Mouse (Mus musculus) liver, embryonic 16.5 days (tissue): Measurements from ENCODE around the gene Fpgt. TPM values are rescaled to one million over a fixed set of nuclear protein-coding genes. Genes with fewer than 3 reads are reported as not detected.
A peak's percentile ranks its signal among the peaks of the same experiment; 100 is the strongest.

Experiments
- ATAC-seq: fragments of 200-750 bp; cut with Nextera tagmentation; 2 replicates; pipeline ENCODE4 v1.8.0; 2017; ENCODE audit warnings: low read depth, mild to moderate bottlenecking, moderate number of reproducible peaks, moderate library complexity
- H3K27ac ChIP-seq: fragments of 300-500 bp; sonication (generic); 2 replicates; pipeline ENCODE4 v1.5.1; 2014; ENCODE audit warnings: mild to moderate bottlenecking, low read length
- H3K27me3 ChIP-seq: fragments of 300-500 bp; sonication (generic); 2 replicates; pipeline ENCODE4 v1.6.1; 2014; ENCODE audit warnings: low read depth, low read length, mixed read lengths; ENCODE audit not compliant: control insufficient read depth, insufficient read depth
- H3K36me3 ChIP-seq: fragments of 300-500 bp; sonication (generic); 2 replicates; pipeline ENCODE4 v1.6.1; 2014; ENCODE audit warnings: mild to moderate bottlenecking; ENCODE audit not compliant: control insufficient read depth, insufficient read depth
- H3K4me1 ChIP-seq: fragments of 300-500 bp; sonication (generic); 2 replicates; pipeline ENCODE4 v1.6.1; 2014; ENCODE audit warnings: low read depth, low read length, mixed read lengths; ENCODE audit not compliant: control insufficient read depth
- H3K4me2 ChIP-seq: fragments of 300-500 bp; sonication (generic); 2 replicates; pipeline ENCODE4 v1.6.1; 2014; ENCODE audit warnings: low read depth, low read length, mixed read lengths
- H3K4me3 ChIP-seq: fragments of 300-500 bp; sonication (generic); 2 replicates; pipeline ENCODE4 v1.5.1; 2014; ENCODE audit warnings: low read depth, mild to moderate bottlenecking, low read length
- H3K9ac ChIP-seq: fragments of 300-500 bp; sonication (generic); 2 replicates; pipeline ENCODE4 v1.6.1; 2014; ENCODE audit warnings: low read depth, low read length
- H3K9me3 ChIP-seq: fragments of 300-500 bp; sonication (generic); replicated peaks from 2 replicates; pipeline ENCODE4 v1.6.1; 2016; ENCODE audit warnings: low read length; ENCODE audit not compliant: control insufficient read depth
- WGBS: fragments of 180-500 bp; shearing (Covaris S2); extraction: QIAGEN DNeasy Blood & Tissue Kit; methylation state at CpG from one replicate; pipeline ENCODE4 v1.1.7; 2014; ENCODE audit not compliant: insufficient replicate concordance; 5-methylcytosine and 5-hydroxymethylcytosine counted together
- polyA plus RNA-seq: library from polyadenylated mRNA; unstranded; fragments of >200 nt; fragmentation: Nextera tagmentation; extraction: Ambion mirVana; gene quantifications from 2 replicates; pipeline ENCODE4 v1.2.1, GENCODE M21; 2015

Gene Fpgt
- polyA plus RNA-seq: 5.1 and 5.9 TPM in 2 replicates

DNA sequence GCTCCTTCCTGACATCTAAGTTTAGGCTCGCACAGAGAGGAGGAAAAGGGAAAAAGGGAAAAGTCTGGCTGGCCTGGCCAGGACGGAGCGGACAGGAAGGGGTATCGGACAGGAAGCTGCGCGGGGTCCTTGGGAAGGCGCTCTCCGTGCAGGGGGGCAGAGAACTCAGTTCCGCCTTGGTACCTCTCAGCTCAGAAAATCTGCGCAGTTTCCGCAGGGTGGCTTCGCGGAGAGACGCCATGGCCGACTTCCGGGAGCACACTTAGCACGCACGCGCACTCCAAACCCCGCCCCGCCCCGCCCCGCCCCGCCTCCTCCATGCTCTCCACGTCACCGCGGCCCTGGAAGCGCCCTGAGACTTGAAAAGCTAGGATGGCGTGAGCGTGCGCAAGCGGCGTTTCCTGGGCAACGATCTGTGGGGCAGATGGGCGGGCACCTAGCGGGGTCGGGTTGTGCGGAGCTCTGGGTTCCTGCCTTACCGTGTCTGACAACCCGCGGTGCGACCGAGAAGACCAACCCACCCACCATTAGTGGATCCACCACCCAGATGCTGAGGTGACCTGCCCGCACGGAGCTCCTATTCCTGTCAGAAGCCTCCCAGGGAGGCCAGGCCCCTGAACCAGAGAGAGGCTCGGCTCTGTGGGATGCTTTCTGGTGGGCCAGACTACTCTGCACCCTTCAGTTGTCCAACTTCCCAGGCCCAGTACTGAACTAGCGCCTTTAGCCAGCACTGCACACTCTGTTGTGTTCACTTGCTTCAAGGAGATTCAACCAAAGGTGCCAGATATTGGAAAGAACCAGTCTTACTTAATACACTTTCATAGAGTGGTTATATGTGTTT lies at the start of gene Fpgt, which contains the start of gene Lrriq3:
TSS of gene Fpgt (minus strand) at position 288 of the 841 bp plus-strand sequence.
TSS of gene Lrriq3 (plus strand) at position 319 of the 841 bp plus-strand sequence.
- H3K4me2 ChIP-seq: peak within 1 kb of the TSS; percentile 82
- H3K4me1 ChIP-seq: peaks cover 2% of the 10 kb centered on the region; the same call in 1 of the 2 replicates
- peak; percentile 99 for ATAC-seq
- H3K27me3 ChIP-seq: no peaks in the 10 kb centered on the region
- H3K27ac ChIP-seq: no peak within 1 kb of the TSS
- peak within 1 kb of the TSS; percentile 63 for H3K9ac ChIP-seq
- no peaks in the 10 kb centered on the region for H3K36me3 ChIP-seq
- under 1% methylated on average over 38 of the region's 47 CpGs for WGBS
- H3K4me3 ChIP-seq: peak within 1 kb of the TSS; percentile 74
- no peaks in the 10 kb centered on the region for H3K9me3 ChIP-seq

DNA sequence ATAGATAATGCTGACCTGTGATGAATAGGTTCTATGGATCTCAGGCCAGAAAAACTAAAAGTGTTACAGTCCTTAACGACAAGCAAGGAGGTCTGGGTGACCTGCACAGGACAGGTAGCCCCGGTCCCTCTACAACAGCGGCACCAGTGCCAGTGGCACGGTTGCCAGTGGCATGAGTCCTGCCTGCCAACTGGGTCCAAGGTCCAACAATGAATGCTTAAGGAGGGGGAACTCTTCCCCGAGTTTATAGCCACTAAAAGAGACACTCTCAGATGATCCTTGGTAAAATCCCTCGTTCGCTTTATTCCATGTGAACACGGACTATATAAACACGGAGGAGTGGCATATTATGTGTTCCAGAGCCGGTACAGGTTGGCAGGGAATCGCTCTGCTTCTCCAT lies 47.8 kb upstream of the Fpgt start:
- H3K4me1 ChIP-seq: no peaks in the 10 kb centered on the region
- H3K27me3 ChIP-seq: no peaks in the 10 kb centered on the region
- H3K4me3 ChIP-seq: no peak overlapping the region
- H3K9ac ChIP-seq: no peak overlapping the region
- no peak overlapping the region for H3K4me2 ChIP-seq
- H3K36me3 ChIP-seq: no peaks in the 10 kb centered on the region
- no peaks in the 10 kb centered on the region for H3K9me3 ChIP-seq
- ATAC-seq: no peak
- 60% methylated on average over 11 of the region's 11 CpGs for WGBS
- no peak overlapping the region for H3K27ac ChIP-seq

DNA sequence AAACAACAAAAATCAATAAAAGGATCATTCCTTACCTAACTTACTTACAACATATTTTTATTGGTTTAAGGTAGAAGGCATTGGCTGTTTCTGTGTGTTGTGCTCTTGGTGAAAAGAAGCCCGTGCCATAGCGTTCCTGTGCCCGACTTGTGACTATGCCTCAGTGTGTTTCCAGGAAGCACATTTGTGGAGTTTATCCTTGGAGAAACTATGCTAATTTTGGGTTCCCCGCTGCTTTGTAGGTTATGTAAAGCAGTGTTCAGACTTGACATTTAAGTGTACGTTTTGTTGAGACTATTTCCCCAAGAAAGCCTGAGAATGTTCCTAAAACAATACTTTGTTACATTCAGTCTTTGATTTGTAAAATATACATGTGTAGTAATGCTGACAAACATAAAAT lies 44.5 kb upstream of the Fpgt start:
- 71% methylated on average over 5 of the region's 5 CpGs for WGBS
- Histone ChIP-seq H3K4me2 (no peak overlapping the region), H3K9ac (no peak overlapping the region), H3K4me3 (no peak overlapping the region), H3K9me3 (no peaks in the 10 kb centered on the region), H3K4me1 (no peaks in the 10 kb centered on the region), H3K27me3 (no peaks in the 10 kb centered on the region), H3K36me3 (no peaks in the 10 kb centered on the region), H3K27ac (no peak overlapping the region)
- ATAC-seq: no peak

DNA sequence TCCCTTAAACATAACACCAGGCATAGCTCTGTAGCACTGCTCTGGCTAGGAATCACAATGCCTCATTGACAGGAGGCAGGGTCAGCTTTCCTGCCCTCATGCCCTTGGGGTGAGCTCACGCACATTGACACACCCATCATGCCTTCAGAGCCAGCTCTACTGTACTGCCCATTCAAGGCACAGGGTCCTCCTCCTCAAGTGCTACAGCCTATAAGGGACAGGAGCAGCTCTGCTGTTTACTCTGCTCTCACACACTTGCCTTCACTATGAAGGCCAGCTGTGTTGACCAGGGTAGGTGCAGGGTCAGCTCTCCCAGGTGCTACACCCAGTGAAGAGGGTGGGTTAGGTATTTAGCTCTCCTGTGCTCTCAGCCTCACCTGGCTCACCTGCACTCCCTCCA lies 12.8 kb upstream of the Fpgt start:
- ATAC-seq: no peak
- H3K9ac ChIP-seq: no peak overlapping the region
- no peaks in the 10 kb centered on the region for H3K4me1 ChIP-seq
- no peak overlapping the region for H3K4me2 ChIP-seq
- H3K36me3 ChIP-seq: no peaks in the 10 kb centered on the region
- WGBS: 44% methylated on average over 1 of the region's 1 CpGs
- no peaks in the 10 kb centered on the region for H3K27me3 ChIP-seq
- no peak overlapping the region for H3K4me3 ChIP-seq
- H3K27ac ChIP-seq: no peak overlapping the region
- no peaks in the 10 kb centered on the region for H3K9me3 ChIP-seq

DNA sequence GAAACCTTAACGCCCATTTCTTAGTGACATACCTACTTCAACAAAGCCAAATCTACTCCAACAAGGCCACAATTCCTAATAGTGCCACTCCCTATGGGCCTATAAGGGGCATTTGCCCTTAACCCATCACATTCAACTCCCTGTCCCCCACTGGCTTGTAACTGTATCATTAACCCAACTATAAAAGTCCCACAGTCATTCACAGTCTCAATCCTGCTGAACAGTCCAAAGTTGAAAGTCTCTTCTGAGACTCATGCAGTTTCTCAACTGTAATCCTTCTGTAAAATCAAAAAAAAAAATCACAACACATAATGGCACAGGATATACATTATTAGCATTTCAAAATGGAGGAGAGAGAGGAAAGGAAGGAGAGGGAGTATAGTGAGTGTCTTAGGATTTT lies 6.1 kb upstream of the Fpgt start:
- no peaks in the 10 kb centered on the region for H3K36me3 ChIP-seq
- 63% methylated on average over 1 of the region's 1 CpGs for WGBS
- no peaks in the 10 kb centered on the region for H3K27me3 ChIP-seq
- no peaks in the 10 kb centered on the region for H3K9me3 ChIP-seq
- H3K4me2 ChIP-seq: no peak overlapping the region
- ATAC-seq: no peak
- no peak overlapping the region for H3K9ac ChIP-seq
- no peak overlapping the region for H3K4me3 ChIP-seq
- H3K27ac ChIP-seq: no peak overlapping the region
- H3K4me1 ChIP-seq: no peaks in the 10 kb centered on the region

DNA sequence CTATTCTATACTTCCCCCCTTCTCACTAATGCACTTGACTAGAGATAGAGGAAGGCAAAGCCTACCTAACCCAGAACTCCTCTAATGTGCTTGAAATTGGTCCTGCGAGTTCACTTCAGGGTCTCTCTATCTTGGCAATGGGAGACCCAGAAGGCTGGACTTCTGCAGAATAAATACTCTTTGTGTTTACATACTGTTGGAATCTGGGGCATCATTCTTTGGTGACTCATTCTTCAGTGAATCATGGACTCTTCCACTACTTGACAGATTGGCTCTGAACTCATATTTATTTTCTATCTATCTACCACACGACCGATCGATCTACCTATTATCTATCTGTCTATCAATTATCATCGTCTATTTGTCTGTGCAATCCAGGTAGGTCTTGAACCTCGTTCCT lies 1.1 kb downstream of the Fpgt start:
- Histone ChIP-seq H3K9ac (no peak overlapping the region), H3K9me3 (no peaks in the 10 kb centered on the region), H3K4me2 (peak overlapping the region; percentile 82; the same call in 1 of the 2 replicates), H3K4me3 (no peak overlapping the region), H3K27ac (no peak overlapping the region), H3K4me1 (peaks cover 2% of the 10 kb centered on the region; the same call in 1 of the 2 replicates), H3K27me3 (no peaks in the 10 kb centered on the region), H3K36me3 (peaks cover 8% of the 10 kb centered on the region)
- ATAC-seq: no peak
- WGBS: 82% methylated on average over 6 of the region's 6 CpGs

DNA sequence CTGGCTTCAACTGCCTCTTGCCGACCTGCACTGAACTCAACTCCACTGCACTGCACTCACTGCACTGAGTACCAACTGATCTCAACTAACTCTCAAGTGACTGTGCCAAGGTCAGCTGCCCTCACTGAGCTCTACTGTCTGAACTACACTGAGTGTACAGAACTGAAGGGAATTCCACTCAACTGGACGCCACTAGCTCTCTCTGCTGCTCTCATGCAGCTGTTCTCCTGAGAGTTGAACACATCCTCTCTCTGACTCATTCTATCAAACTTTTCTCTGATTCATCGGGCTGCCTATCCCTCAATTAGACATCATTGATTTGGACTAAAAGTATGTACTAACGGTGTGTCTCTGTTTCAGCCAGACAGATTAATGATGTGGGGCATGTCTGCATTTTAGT lies 15.3 kb downstream of the Fpgt start:
- 55% methylated on average over 4 of the region's 4 CpGs for WGBS
- H3K27me3 ChIP-seq: no peaks in the 10 kb centered on the region
- no peak overlapping the region for H3K9ac ChIP-seq
- H3K4me3 ChIP-seq: no peak overlapping the region
- no peaks in the 10 kb centered on the region for H3K9me3 ChIP-seq
- H3K4me2 ChIP-seq: no peak overlapping the region
- ATAC-seq: no peak
- no peak overlapping the region for H3K27ac ChIP-seq
- H3K36me3 ChIP-seq: no peaks in the 10 kb centered on the region
- no peaks in the 10 kb centered on the region for H3K4me1 ChIP-seq

DNA sequence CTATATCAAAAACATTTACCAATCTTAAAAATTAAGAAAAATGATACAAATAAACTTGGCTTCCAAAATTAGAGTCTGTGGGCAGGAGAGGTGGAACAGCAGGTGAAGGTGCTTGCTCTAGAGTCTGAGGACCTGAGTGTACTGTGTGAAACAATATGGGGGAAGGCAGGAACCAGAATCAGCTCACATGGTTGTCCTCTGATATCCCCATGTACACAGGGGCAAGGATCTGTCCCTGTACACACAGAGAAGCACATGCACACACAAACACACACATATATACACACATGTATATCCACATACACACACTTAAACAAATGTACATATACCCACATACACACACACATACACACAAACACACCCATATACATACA lies 33.8 kb downstream of the Fpgt start:
- ATAC-seq: no peak

DNA sequence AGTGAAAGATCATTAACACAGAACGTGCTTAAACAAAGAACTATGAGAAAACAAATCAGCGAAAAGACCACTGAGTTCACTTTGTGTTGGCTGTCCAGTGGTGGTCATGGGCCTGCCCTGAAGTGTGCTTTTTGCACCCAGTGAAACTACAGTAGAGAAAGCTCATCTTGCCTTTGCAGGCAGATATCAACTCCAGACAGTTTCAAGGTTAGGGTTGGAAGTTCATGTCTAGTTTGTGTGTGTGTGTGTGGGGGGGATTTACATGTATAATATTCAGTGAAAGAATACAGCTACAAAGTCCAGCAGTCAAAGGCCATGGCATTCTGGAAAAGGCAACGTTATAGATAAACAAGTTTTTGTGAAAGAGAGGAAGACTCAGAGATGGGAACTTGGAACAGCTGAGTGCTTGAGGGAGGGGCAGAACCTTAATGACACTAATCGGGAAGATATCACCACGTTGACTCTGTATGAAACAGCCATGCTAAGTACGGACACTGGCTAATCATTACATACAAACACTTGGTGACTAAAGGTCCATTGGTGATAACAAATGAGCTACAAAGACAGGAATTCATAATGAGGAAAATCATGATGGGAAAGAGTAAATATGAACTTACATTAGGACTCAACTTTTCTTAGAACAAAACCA lies 34.3 kb downstream of the Fpgt start:
- 61% methylated on average over 6 of the region's 6 CpGs for WGBS
- ATAC-seq: no peak
- H3K4me1 ChIP-seq: no peaks in the 10 kb centered on the region
- no peak overlapping the region for H3K4me2 ChIP-seq
- H3K9me3 ChIP-seq: no peaks in the 10 kb centered on the region
- H3K9ac ChIP-seq: no peak overlapping the region
- H3K36me3 ChIP-seq: no peaks in the 10 kb centered on the region
- no peak overlapping the region for H3K4me3 ChIP-seq
- H3K27me3 ChIP-seq: no peaks in the 10 kb centered on the region
- no peak overlapping the region for H3K27ac ChIP-seq

More for the DNA sequence above, 33.8 kb downstream of the Fpgt start:
- Histone ChIP-seq H3K4me3 (no peak overlapping the region), H3K9me3 (no peaks in the 10 kb centered on the region), H3K4me2 (no peak overlapping the region), H3K27ac (no peak overlapping the region), H3K4me1 (no peaks in the 10 kb centered on the region), H3K9ac (no peak overlapping the region), H3K36me3 (no peaks in the 10 kb centered on the region), H3K27me3 (no peaks in the 10 kb centered on the region)
